Comparison of ENCODE assay signal across 8 mouse cellular contexts in genomic region chr17:74295026-74295970, GRCm38 (mm10). TPM values are rescaled to one million over a fixed set of nuclear protein-coding genes. Genes with fewer than 3 reads are reported as not detected.
DNase-seq lines count a peak whose midpoint lies in the region; ATAC-seq and TF ChIP-seq lines count a peak whose summit lies in the region.

Memo1 (minus strand) TSS chr17:74295521.

- no peaks in the 10 kb centered on the region; the same call in 1 of the 2 replicates for H3K4me1 ChIP-seq in cortical plate, adult 2 months (ENCODE audit: control insufficient read depth, insufficient read depth, low read length)

- peak within 1 kb of the TSS; percentile 82 for H3K4me3 ChIP-seq in cortical plate, adult 2 months (ENCODE audit: insufficient read depth, low read length)

- TF ChIP-seq CTCF in cortical plate, adult 2 months (IDR thresholded peaks at IDR 0.05; ENCODE audit: extremely low read depth, insufficient read depth, low read length) = no peak

- H3K27ac ChIP-seq in cortical plate, adult 2 months (ENCODE audit: insufficient read depth, low read length) = peak within 1 kb of the TSS; percentile 99

- ATAC-seq in megakaryocyte progenitor cell, adult 5-6 weeks (replicated peaks; ENCODE audit: poor library complexity) = peak; percentile 55

- DNase-seq in R1 (ENCODE audit: low read depth, low spot score) = peak; percentile 70
- peak; percentile 86 for DNase-seq in gastrocnemius, postnatal 10 days
- peak; percentile 82 for DNase-seq in induced T-regulatory cell, adult 2 months (ENCODE audit: low read depth)
- peak; percentile 77 to 94 for DNase-seq in left cerebral cortex, postnatal 10 days (ENCODE audit: extremely low spot score in 1 of 2, low spot score in 2 of 2)
- peak; percentile 89 for DNase-seq in right cerebral cortex, postnatal 14 days
- DNase-seq in urinary bladder, postnatal 25 days (ENCODE audit: low spot score) = peak; percentile 74

- intact Hi-C loops in left cerebral cortex, postnatal 10 days (cut with DNase I) = loop anchor here (5.0 kb wide), 1 partner anchor 273 kb away; no protein-coding TSS in a partner anchor

- TF ChIP-seq POLR2A in cortical plate, adult 2 months (IDR thresholded peaks at IDR 0.05; ENCODE audit: extremely low read depth, insufficient read depth, low read length) = no peak

RNA-seq across cellular contexts. Expression of gene Memo1, which starts in this region (rescaled TPM):
- 46.5 and 47.7 TPM in 2 replicates for polyA plus RNA-seq in cortical plate, adult 2 months (2012; rRNA removed)
- 10 to 100 TPM; 71.4 to 76.6 TPM for total RNA-seq in gastrocnemius, postnatal 10 days (2021)
- total RNA-seq in left cerebral cortex, postnatal 10 days (2021) = 10 to 100 TPM; 62.2 to 65.7 TPM
- total RNA-seq in megakaryocyte progenitor cell, adult 5-6 weeks (2015) = 99.8 and 103 TPM in 2 replicates
- 85.1 and 107 TPM in 2 replicates for total RNA-seq in megakaryocyte progenitor cell, adult 5-6 weeks (2017)

Comparison
In these comparisons a context has a peak if more than half of its experiments do, and no peak if none do; other contexts are left out.
1. Peak in every context shown above with its lines: DNase-seq, ATAC-seq, H3K4me3 ChIP-seq and H3K27ac ChIP-seq.